Mouse (Mus musculus): ENCODE results near the gene Vmn1r41.

The Vmn1r41 gene

DNA sequence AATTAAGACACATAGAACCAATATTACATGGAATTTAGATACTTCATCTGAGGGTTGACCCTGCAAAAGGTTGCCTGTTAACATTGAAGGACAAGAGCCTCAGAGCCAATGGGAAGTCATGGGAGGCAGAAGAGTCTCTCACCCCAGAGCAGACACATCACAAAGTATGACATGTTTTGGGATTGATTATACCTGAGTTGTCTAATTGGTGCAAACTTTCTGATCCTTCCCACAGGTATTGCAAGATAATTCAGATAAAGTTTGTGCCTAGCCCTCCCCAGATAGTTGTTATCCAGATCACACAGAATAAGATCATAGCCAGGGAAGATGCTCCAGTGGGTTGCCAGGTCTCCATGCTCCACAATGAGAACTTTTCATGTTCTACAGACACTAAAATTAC lies at the start of gene Vmn1r41:
Gene Vmn1r41, plus strand, starts transcription at position 301 of the 400 bp plus-strand sequence.
- DNase-seq = no peak

GRCm38 (mm10) chr6:89706624-89707023 lies 33.9 kb upstream of the Vmn1r41 start:
- DNase-seq = no peak

DNA sequence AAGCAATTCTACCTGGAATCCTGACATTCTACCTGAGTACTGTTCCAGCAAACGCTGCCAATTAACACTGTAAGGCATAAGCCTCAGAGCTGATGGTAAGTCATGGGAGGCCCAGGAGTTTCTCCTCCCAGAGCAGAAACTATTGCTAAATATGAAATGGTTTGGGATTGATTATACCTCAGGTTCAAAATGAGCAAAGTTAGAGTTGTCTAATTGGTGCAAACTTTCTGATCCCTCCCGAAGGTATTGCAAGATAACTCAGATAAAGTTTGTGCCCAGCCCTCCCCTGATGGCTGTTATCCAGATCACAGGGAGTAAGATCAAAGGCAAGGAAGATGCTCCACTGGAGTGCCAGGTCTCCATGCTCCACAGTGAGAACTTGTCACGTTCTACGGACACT lies 33.3 kb upstream of the Vmn1r41 start, which contains the start of gene Vmn1r40:
Gene Vmn1r40, plus strand, starts transcription at position 301 of the 400 bp plus-strand sequence.
- DNase-seq = no peak

DNA sequence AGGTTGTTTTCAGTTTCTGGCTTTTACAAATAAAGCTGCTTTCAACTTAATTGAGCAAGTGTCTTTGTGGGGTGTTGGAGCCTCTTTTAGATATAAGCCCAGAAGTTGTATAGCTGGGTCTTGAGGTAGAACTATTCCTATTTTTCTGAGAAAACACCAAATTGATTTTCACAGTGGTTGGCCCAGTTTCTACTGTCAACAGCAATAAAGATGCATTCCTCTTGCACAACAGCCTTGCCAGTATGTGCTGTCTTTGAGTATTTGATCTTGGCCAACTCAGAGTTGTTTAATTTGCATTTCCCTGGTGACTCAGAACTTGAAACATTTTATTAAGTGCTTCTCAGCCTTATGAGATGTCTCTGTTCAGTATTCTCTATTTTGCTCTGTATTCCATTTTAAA lies 22.5 kb upstream of the Vmn1r41 start:
- DNase-seq = no peak

GRCm38 (mm10) chr6:89742811-89743210 lies 2.2 kb downstream of the Vmn1r41 start:
- DNase-seq = no peak

GRCm38 (mm10) chr6:89790231-89790630 lies 49.7 kb downstream of the Vmn1r41 start:
- DNase-seq = no peak
